Mouse (Mus musculus) hindbrain, embryonic 12.5 days (tissue): ENCODE measurements at regions not wholly inside any gene's neighbourhood (a gene's known extent, or its start where the extent isn't known, plus 50 kb on each side); places are given as distances from the start of the nearest gene placed in this dataset.

Experiments
- ATAC-seq: fragments of 200-750 bp; cut with Nextera tagmentation; 2 replicates; pipeline ENCODE4 v1.8.0; 2017; ENCODE audit warnings: moderate TSS enrichment; ENCODE audit not compliant: low FRiP score
- H3K27ac ChIP-seq: fragments of 300-500 bp; sonication (generic); 2 replicates; pipeline ENCODE4 v1.5.1; 2016; ENCODE audit warnings: mild to moderate bottlenecking
- H3K27me3 ChIP-seq: fragments of 300-500 bp; sonication (generic); 2 replicates; pipeline ENCODE4 v1.6.1; 2016; ENCODE audit warnings: mild to moderate bottlenecking
- H3K36me3 ChIP-seq: fragments of 300-500 bp; sonication (generic); 2 replicates; pipeline ENCODE4 v1.6.1; 2016; ENCODE audit warnings: mild to moderate bottlenecking
- H3K4me1 ChIP-seq: fragments of 300-500 bp; sonication (generic); 2 replicates; pipeline ENCODE4 v1.6.1; 2016
- H3K4me2 ChIP-seq: fragments of 300-500 bp; sonication (generic); replicated peaks from 2 replicates; pipeline ENCODE4 v1.6.1; 2016; ENCODE audit warnings: mild to moderate bottlenecking
- H3K4me3 ChIP-seq: fragments of 300-500 bp; sonication (generic); 2 replicates; pipeline ENCODE4 v1.5.1; 2016; ENCODE audit warnings: mild to moderate bottlenecking
- H3K9ac ChIP-seq: fragments of 300-500 bp; sonication (generic); 2 replicates; pipeline ENCODE4 v1.6.1; 2016; ENCODE audit warnings: mild to moderate bottlenecking, moderate library complexity
- H3K9me3 ChIP-seq: fragments of 300-500 bp; sonication (generic); replicated peaks from 2 replicates; pipeline ENCODE4 v1.6.1; 2016; ENCODE audit warnings: mild to moderate bottlenecking
- WGBS: fragments of 180-500 bp; shearing (Covaris S2); methylation state at CpG from one replicate; pipeline ENCODE4 v1.1.7; 2016; 5-methylcytosine and 5-hydroxymethylcytosine counted together

GRCm38 (mm10) chr8:64357092-64357491 lies 151.0 kb upstream of the Tll1 start:
- H3K9ac ChIP-seq, result no peak overlapping the region
- H3K4me1 ChIP-seq, result no peaks in the 10 kb centered on the region
- H3K36me3 ChIP-seq, result no peaks in the 10 kb centered on the region
- no peaks in the 10 kb centered on the region for H3K27me3 ChIP-seq
- H3K4me2 ChIP-seq, result no peak overlapping the region
- H3K27ac ChIP-seq, result no peak overlapping the region
- 91% methylated on average over 5 of the region's 5 CpGs for WGBS
- ATAC-seq, result no peak
- H3K4me3 ChIP-seq, result no peak overlapping the region
- H3K9me3 ChIP-seq, result no peaks in the 10 kb centered on the region

- Histone ChIP-seq H3K27me3 (no peaks in the 10 kb centered on the region), H3K36me3 (no peaks in the 10 kb centered on the region), H3K4me3 (no peak overlapping the region), H3K9ac (no peak overlapping the region), H3K4me1 (no peaks in the 10 kb centered on the region), H3K9me3 (no peaks in the 10 kb centered on the region), H3K4me2 (no peak overlapping the region), H3K27ac (no peak overlapping the region)
- WGBS, result 75% methylated on average over 3 of the region's 3 CpGs
- no peak for ATAC-seq
These were observed 142.1 kb upstream of the Tll1 start for GRCm38 (mm10) chr8:64348082-64348646.

DNA sequence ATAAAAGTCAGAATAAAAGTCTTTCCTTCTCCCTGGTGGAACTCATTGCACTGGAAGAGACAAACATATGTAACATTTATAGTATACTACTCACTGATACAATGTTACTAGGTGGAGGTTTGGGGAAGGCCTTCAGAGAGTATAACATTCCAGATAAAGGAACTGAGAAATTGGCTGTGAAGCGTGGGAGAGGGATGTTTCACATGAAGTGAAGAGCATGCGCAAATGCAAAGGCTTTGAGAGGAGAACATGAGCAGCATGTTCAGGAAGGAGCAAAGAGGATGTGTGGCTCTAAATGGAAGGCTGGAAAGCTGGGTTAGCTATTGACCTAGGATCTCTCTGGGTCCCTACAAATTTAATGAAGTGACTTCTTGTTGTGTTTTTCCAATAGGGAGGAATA lies 141.4 kb upstream of the Tll1 start:
- Histone ChIP-seq H3K36me3 (no peaks in the 10 kb centered on the region), H3K27me3 (no peaks in the 10 kb centered on the region), H3K9me3 (no peaks in the 10 kb centered on the region), H3K4me2 (no peak overlapping the region), H3K4me3 (no peak overlapping the region), H3K27ac (no peak overlapping the region), H3K9ac (no peak overlapping the region), H3K4me1 (no peaks in the 10 kb centered on the region)
- ATAC-seq, result no peak
- 93% methylated on average over 2 of the region's 2 CpGs for WGBS

DNA sequence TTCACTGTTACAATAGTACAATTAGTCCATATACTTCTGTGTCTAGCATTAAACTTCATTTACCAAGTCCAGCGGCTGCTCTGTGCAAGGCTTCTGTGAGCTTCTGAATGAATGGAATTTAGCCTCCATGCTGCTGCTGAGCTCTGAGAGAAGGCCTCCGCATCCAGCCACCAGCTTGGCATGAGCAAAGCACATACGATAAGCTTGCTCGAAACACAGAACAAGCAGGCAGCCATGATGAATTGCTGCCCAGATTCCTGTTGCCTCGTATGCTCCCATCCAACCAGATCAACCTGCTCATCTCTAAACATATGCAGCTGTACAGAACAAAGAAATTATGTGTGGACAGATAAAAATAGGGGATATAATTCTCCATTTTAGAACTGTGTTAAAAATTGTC lies 140.4 kb upstream of the Tll1 start:
- no peaks in the 10 kb centered on the region for H3K9me3 ChIP-seq
- H3K4me2 ChIP-seq, result no peak overlapping the region
- no peaks in the 10 kb centered on the region for H3K4me1 ChIP-seq
- H3K27me3 ChIP-seq, result no peaks in the 10 kb centered on the region
- no peaks in the 10 kb centered on the region for H3K36me3 ChIP-seq
- H3K4me3 ChIP-seq, result no peak overlapping the region
- H3K9ac ChIP-seq, result no peak overlapping the region
- WGBS, result 81% methylated on average over 5 of the region's 5 CpGs
- no peak overlapping the region for H3K27ac ChIP-seq
- ATAC-seq, result no peak

- no peaks in the 10 kb centered on the region for H3K9me3 ChIP-seq
- no peaks in the 10 kb centered on the region for H3K27me3 ChIP-seq
- no peak overlapping the region for H3K4me3 ChIP-seq
- H3K9ac ChIP-seq, result no peak overlapping the region
- no peak overlapping the region for H3K27ac ChIP-seq
- H3K4me1 ChIP-seq, result no peaks in the 10 kb centered on the region
- no peak for ATAC-seq
- no peak overlapping the region for H3K4me2 ChIP-seq
- 93% methylated on average over 1 of the region's 1 CpGs for WGBS
- no peaks in the 10 kb centered on the region for H3K36me3 ChIP-seq
These were observed 138.9 kb upstream of the Tll1 start for GRCm38 (mm10) chr8:64344933-64345332.

GRCm38 (mm10) chr8:64343600-64343999 lies 137.5 kb upstream of the Tll1 start:
- no peaks in the 10 kb centered on the region for H3K27me3 ChIP-seq
- no peak overlapping the region for H3K27ac ChIP-seq
- H3K4me3 ChIP-seq, result no peak overlapping the region
- no peak overlapping the region for H3K4me2 ChIP-seq
- H3K4me1 ChIP-seq, result no peaks in the 10 kb centered on the region
- 81% methylated on average over 7 of the region's 7 CpGs for WGBS
- no peak for ATAC-seq
- no peaks in the 10 kb centered on the region for H3K9me3 ChIP-seq
- no peak overlapping the region for H3K9ac ChIP-seq
- no peaks in the 10 kb centered on the region for H3K36me3 ChIP-seq

DNA sequence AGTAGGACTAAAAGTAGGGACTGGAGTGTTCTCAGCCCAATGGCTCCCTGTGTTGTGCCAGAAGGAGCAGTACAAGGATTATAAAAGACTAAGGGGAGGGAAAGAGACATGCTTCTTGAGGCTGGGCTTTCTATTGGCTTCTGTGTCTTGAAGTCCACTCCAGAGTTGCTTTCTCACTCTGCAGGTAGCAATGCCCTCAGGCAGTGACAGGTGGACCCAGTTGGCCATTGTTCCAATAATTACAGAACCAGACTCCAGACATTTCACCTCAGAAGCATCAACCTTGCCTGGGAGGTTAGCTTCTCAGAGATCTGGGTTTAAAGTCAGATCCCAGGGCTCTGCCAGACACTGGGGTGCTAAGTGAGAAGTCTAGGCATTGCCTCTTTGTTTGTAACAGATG lies 136.3 kb upstream of the Tll1 start:
- H3K4me2 ChIP-seq, result no peak overlapping the region
- no peak overlapping the region for H3K4me3 ChIP-seq
- H3K27ac ChIP-seq, result no peak overlapping the region
- H3K4me1 ChIP-seq, result no peaks in the 10 kb centered on the region
- no peak for ATAC-seq
- H3K9ac ChIP-seq, result no peak overlapping the region
- no peaks in the 10 kb centered on the region for H3K27me3 ChIP-seq
- H3K36me3 ChIP-seq, result no peaks in the 10 kb centered on the region
- H3K9me3 ChIP-seq, result no peaks in the 10 kb centered on the region

DNA sequence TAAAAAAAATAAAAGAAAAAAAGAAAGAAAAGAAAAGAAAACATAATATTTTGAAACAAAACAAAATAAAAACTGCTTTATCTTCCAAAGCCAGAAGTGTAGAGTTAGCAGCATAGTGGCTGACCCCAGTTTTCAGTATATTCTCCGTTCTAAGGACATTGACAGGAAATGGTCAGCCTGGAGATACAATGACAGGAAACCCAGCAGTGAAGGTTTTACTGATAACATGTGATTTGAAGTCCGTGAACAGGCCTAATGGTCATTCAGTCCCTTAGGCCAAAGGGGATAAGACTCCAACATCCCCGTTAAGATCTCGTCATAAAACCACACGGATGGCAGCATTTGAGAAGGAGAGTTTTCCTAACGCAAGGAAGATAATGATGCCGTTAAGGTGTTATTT lies 131.3 kb upstream of the Tll1 start:
- 85% methylated on average over 7 of the region's 7 CpGs for WGBS
- Histone ChIP-seq H3K36me3 (no peaks in the 10 kb centered on the region), H3K27ac (no peak overlapping the region), H3K4me2 (no peak overlapping the region), H3K9ac (no peak overlapping the region), H3K27me3 (no peaks in the 10 kb centered on the region), H3K4me1 (no peaks in the 10 kb centered on the region), H3K4me3 (no peak overlapping the region), H3K9me3 (no peaks in the 10 kb centered on the region)
- ATAC-seq, result no peak

DNA sequence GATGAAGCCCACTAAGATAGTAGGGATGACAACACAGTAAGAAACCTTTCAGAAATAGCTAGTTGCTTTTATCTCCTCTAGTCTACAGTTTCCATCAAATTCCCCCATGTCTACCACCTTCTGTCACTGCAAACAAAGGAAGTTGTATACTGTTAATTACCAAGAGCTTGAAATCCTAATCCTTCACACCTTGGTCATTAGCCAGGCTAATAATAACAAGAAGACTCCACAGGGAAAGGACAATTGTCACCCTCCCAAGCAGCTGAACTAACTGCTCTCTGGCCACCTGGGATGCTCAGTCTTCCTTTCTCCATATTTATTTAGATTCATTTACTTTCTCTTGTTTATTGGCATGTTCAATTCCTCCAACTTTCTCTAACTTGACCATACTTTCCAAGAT lies 130.5 kb upstream of the Tll1 start:
- no peaks in the 10 kb centered on the region for H3K36me3 ChIP-seq
- H3K4me1 ChIP-seq, result no peaks in the 10 kb centered on the region
- H3K27me3 ChIP-seq, result no peaks in the 10 kb centered on the region
- no peaks in the 10 kb centered on the region for H3K9me3 ChIP-seq
- H3K4me3 ChIP-seq, result no peak overlapping the region
- no peak for ATAC-seq
- no peak overlapping the region for H3K27ac ChIP-seq
- no peak overlapping the region for H3K9ac ChIP-seq
- H3K4me2 ChIP-seq, result no peak overlapping the region

GRCm38 (mm10) chr8:64335495-64335894 lies 129.4 kb upstream of the Tll1 start:
- no peak overlapping the region for H3K4me3 ChIP-seq
- no peak overlapping the region for H3K9ac ChIP-seq
- no peaks in the 10 kb centered on the region for H3K27me3 ChIP-seq
- 56% methylated on average over 5 of the region's 5 CpGs for WGBS
- H3K4me1 ChIP-seq, result no peaks in the 10 kb centered on the region
- no peaks in the 10 kb centered on the region for H3K36me3 ChIP-seq
- H3K4me2 ChIP-seq, result no peak overlapping the region
- no peaks in the 10 kb centered on the region for H3K9me3 ChIP-seq
- no peak for ATAC-seq
- no peak overlapping the region for H3K27ac ChIP-seq

DNA sequence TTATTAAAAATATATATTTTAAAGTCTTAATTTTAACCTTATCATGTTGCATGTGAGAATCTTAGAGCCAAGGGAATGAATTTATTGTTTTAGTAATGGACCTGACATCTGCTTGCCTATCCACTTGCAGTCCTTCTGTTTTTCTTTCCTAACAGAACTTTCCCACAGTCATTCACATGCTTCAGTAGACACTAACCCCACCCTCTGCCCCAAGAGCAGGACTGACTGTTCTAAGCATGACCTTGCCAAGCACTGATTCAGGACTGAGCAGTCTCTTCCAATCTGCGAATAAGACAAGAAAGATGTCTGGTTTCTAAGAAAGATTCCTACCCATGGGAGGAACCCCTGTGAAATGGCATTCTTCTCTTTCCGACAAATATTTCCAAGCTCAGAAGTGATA lies 117.9 kb upstream of the Tll1 start:
- WGBS, result 92% methylated on average over 2 of the region's 2 CpGs
- H3K4me1 ChIP-seq, result no peaks in the 10 kb centered on the region
- H3K4me2 ChIP-seq, result no peak overlapping the region
- no peaks in the 10 kb centered on the region for H3K27me3 ChIP-seq
- no peak overlapping the region for H3K9ac ChIP-seq
- ATAC-seq, result no peak
- no peaks in the 10 kb centered on the region for H3K9me3 ChIP-seq
- H3K4me3 ChIP-seq, result no peak overlapping the region
- H3K27ac ChIP-seq, result no peak overlapping the region
- H3K36me3 ChIP-seq, result no peaks in the 10 kb centered on the region

DNA sequence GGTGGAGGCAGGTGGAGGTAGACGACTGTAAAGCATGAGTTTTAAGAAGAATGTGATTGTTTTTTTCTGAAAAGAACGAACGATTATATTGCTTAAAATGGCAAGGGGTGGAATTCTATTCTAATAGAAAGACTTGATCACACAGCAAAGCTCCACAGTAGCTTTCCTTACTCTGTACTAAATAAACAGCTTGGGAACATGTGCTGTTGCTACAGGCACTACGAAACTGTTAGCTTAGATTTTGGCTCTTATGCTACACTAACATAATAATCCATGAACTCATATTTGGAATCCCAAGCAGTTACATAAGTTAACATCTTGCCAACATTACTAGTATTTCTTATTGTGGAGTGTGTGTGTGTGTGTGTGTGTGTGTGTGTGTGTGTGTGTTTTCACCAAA lies 114.3 kb upstream of the Tll1 start:
- WGBS, result 90% methylated on average over 4 of the region's 4 CpGs
- Histone ChIP-seq H3K9me3 (no peaks in the 10 kb centered on the region), H3K4me2 (no peak overlapping the region), H3K4me1 (no peaks in the 10 kb centered on the region), H3K4me3 (no peak overlapping the region), H3K27ac (no peak overlapping the region), H3K36me3 (no peaks in the 10 kb centered on the region), H3K9ac (no peak overlapping the region), H3K27me3 (no peaks in the 10 kb centered on the region)
- no peak for ATAC-seq

GRCm38 (mm10) chr8:64319220-64319820 lies 113.2 kb upstream of the Tll1 start:
- Histone ChIP-seq H3K36me3 (no peaks in the 10 kb centered on the region), H3K4me1 (no peaks in the 10 kb centered on the region), H3K9ac (no peak overlapping the region), H3K4me3 (no peak overlapping the region), H3K27me3 (no peaks in the 10 kb centered on the region), H3K9me3 (no peaks in the 10 kb centered on the region), H3K27ac (no peak overlapping the region), H3K4me2 (no peak overlapping the region)
- ATAC-seq, result no peak
- WGBS, result 76% methylated on average over 6 of the region's 6 CpGs
